9 mouse cellular contexts compared by ENCODE assay signal in genomic region chr10:64750791-64751190, GRCm38 (mm10).
A peak's percentile ranks its signal among the peaks of the same experiment; 100 is the strongest.
DNase-seq lines count a peak whose midpoint lies in the region; ATAC-seq and TF ChIP-seq lines count a peak whose summit lies in the region.
"Had no signal": no experiment of that assay in that cellular context is flagged by ENCODE, and none has a peak within 500 bp of the region (broad histone marks: within the 10 kb centered on the region; RNA-seq: fewer than 3 reads in every experiment).

No protein-coding gene starts in this region.

- peak; percentile 30 for TF ChIP-seq CTCF in cortical plate, adult 2 months (IDR thresholded peaks at IDR 0.05; ENCODE audit: extremely low read depth, insufficient read depth, low read length)

- H3K4me1 ChIP-seq in forebrain, embryonic 16.5 days (replicated peaks; ENCODE audit: control insufficient read depth, insufficient read depth, low read length): no peaks in the 10 kb centered on the region
- no peaks in the 10 kb centered on the region for H3K4me1 ChIP-seq in forebrain, embryonic 13.5 days
- H3K4me1 ChIP-seq in neural tube, embryonic 15.5 days: no peaks in the 10 kb centered on the region
- no peaks in the 10 kb centered on the region for H3K4me1 ChIP-seq in cortical plate, adult 2 months (ENCODE audit: control insufficient read depth, insufficient read depth, low read length)
- H3K4me1 ChIP-seq: neural tube, embryonic 12.5 days had no signal

- DNase-seq in neural tube, embryonic 10.5 days (ENCODE audit: extremely low spot score, low spot score): peak; percentile 16
- DNase-seq in layer of hippocampus, postnatal 10 days (ENCODE audit: low spot score in 2 of 2): peak; percentile 13 to 30
- DNase-seq in right cerebral cortex, adult 2 months (ENCODE audit: low spot score in 2 of 2): peak; percentile 29 to 59
- no peak for DNase-seq in gastrocnemius, postnatal 14 days

- ATAC-seq in forebrain, embryonic 16.5 days: peak; percentile 28; the same call in 1 of the 2 replicates
- ATAC-seq in forebrain, embryonic 13.5 days: no peak
- ATAC-seq in neural tube, embryonic 15.5 days (ENCODE audit: low FRiP score): no peak

- no peaks in the 10 kb centered on the region for H3K36me3 ChIP-seq in forebrain, embryonic 16.5 days (ENCODE audit: control insufficient read depth, insufficient read depth)
- H3K36me3 ChIP-seq in forebrain, embryonic 13.5 days (ENCODE audit: poor library complexity, severe bottlenecking): no peaks in the 10 kb centered on the region
- no peaks in the 10 kb centered on the region for H3K36me3 ChIP-seq in neural tube, embryonic 15.5 days
- H3K36me3 ChIP-seq: neural tube, embryonic 12.5 days had no signal

- H3K9me3 ChIP-seq in forebrain, embryonic 16.5 days (ENCODE audit: control insufficient read depth, low read length): no peaks in the 10 kb centered on the region
- no peaks in the 10 kb centered on the region for H3K9me3 ChIP-seq in forebrain, embryonic 13.5 days (replicated peaks)
- H3K9me3 ChIP-seq in neural tube, embryonic 15.5 days (replicated peaks): 0 out of 2 replicates have a peak, but pooled peaks cover 4% of the 10 kb centered on the region
- H3K9me3 ChIP-seq: neural tube, embryonic 12.5 days had no signal

- no peak overlapping the region for H3K27ac ChIP-seq in forebrain, embryonic 16.5 days (ENCODE audit: low read length)
- no peak overlapping the region for H3K27ac ChIP-seq in forebrain, embryonic 13.5 days
- no peak overlapping the region for H3K27ac ChIP-seq in neural tube, embryonic 15.5 days (replicated peaks)
- H3K27ac ChIP-seq in cortical plate, adult 2 months (ENCODE audit: insufficient read depth, low read length): no peak overlapping the region
- H3K27ac ChIP-seq: neural tube, embryonic 12.5 days had no signal

- TF ChIP-seq POLR2A in cortical plate, adult 2 months (IDR thresholded peaks at IDR 0.05; ENCODE audit: extremely low read depth, insufficient read depth, low read length): no peak

- no peak overlapping the region for H3K4me3 ChIP-seq in forebrain, embryonic 16.5 days (replicated peaks; ENCODE audit: low read length)
- no peak overlapping the region for H3K4me3 ChIP-seq in forebrain, embryonic 13.5 days
- H3K4me3 ChIP-seq in neural tube, embryonic 15.5 days (replicated peaks): no peak overlapping the region
- no peak overlapping the region for H3K4me3 ChIP-seq in cortical plate, adult 2 months (ENCODE audit: insufficient read depth, low read length)
- H3K4me3 ChIP-seq: neural tube, embryonic 12.5 days had no signal

- WGBS in forebrain, embryonic 16.5 days: 40% methylated on average over 5 of the region's 5 CpGs
- WGBS in forebrain, embryonic 13.5 days: 44% methylated on average over 5 of the region's 5 CpGs
- 44% methylated on average over 5 of the region's 5 CpGs for WGBS in neural tube, embryonic 15.5 days

- H3K4me2 ChIP-seq in forebrain, embryonic 16.5 days (ENCODE audit: low read length): no peak overlapping the region
- no peak overlapping the region for H3K4me2 ChIP-seq in forebrain, embryonic 13.5 days
- no peak overlapping the region for H3K4me2 ChIP-seq in neural tube, embryonic 15.5 days
- H3K4me2 ChIP-seq: neural tube, embryonic 12.5 days had no signal

- H3K27me3 ChIP-seq in forebrain, embryonic 16.5 days (replicated peaks; ENCODE audit: control insufficient read depth, insufficient read depth, low read length): no peaks in the 10 kb centered on the region
- no peaks in the 10 kb centered on the region for H3K27me3 ChIP-seq in forebrain, embryonic 13.5 days
- H3K27me3 ChIP-seq in neural tube, embryonic 15.5 days (replicated peaks): no peaks in the 10 kb centered on the region
- H3K27me3 ChIP-seq: neural tube, embryonic 12.5 days had no signal

- intact Hi-C loops in gastrocnemius, postnatal 14 days (cut with DNase I; ENCODE audit: low total_unique reads): no loop called here

- H3K9ac ChIP-seq in forebrain, embryonic 16.5 days (replicated peaks; ENCODE audit: low read depth, low read length): no peak overlapping the region
- no peak overlapping the region for H3K9ac ChIP-seq in forebrain, embryonic 13.5 days
- H3K9ac ChIP-seq in neural tube, embryonic 15.5 days (replicated peaks): no peak overlapping the region
- H3K9ac ChIP-seq: neural tube, embryonic 12.5 days had no signal
